Mouse (Mus musculus): Measurements from ENCODE around the gene Ctnnbl1. TPM values are rescaled to one million over a fixed set of nuclear protein-coding genes. Genes with fewer than 3 reads are reported as not detected.

The Ctnnbl1 gene
- polyA plus RNA-seq, 1 experiment from 2014 or later = 33.3 TPM

GRCm38 (mm10) chr2:157914889-157915517, 177.8 kb downstream of the Ctnnbl1 start:
- WGBS = 36% methylated on average over 43 of the region's 43 CpGs
- Histone ChIP-seq H3K36me3 (ENCODE audit: control insufficient read depth, insufficient read depth) (no peaks in the 10 kb centered on the region), H3K4me2 (ENCODE audit: low read depth, low read length) (no peak overlapping the region; the same call in 1 of the 2 replicates), H3K4me1 (ENCODE audit: control insufficient read depth, insufficient read depth, low read length) (peaks cover 2% of the 10 kb centered on the region; the same call in 1 of the 2 replicates), H3K4me3 (ENCODE audit: low read length) (no peak overlapping the region), H3K9ac (ENCODE audit: low read length) (no peak overlapping the region), H3K27me3 (ENCODE audit: control insufficient read depth, insufficient read depth, low read length) (peaks cover 54% of the 10 kb centered on the region), H3K27ac (ENCODE audit: low read length) (no peak overlapping the region), H3K9me3 (replicated peaks; ENCODE audit: control insufficient read depth, low read length) (no peaks in the 10 kb centered on the region)
- no peak for ATAC-seq (replicated peaks; ENCODE audit: extremely low read depth, insufficient read depth, low FRiP score)

- ATAC-seq (replicated peaks; ENCODE audit: extremely low read depth, insufficient read depth, low FRiP score) = no peak
- Histone ChIP-seq H3K36me3 (ENCODE audit: control insufficient read depth, insufficient read depth) (no peaks in the 10 kb centered on the region), H3K9me3 (replicated peaks; ENCODE audit: control insufficient read depth, low read length) (no peaks in the 10 kb centered on the region), H3K9ac (ENCODE audit: low read length) (no peak overlapping the region), H3K27ac (ENCODE audit: low read length) (no peak overlapping the region), H3K4me1 (ENCODE audit: control insufficient read depth, insufficient read depth, low read length) (peaks cover 2% of the 10 kb centered on the region; the same call in 1 of the 2 replicates), H3K4me2 (ENCODE audit: low read depth, low read length) (no peak overlapping the region), H3K27me3 (ENCODE audit: control insufficient read depth, insufficient read depth, low read length) (peaks cover 67% of the 10 kb centered on the region), H3K4me3 (ENCODE audit: low read length) (no peak overlapping the region)
- 8% methylated on average over 10 of the region's 10 CpGs for WGBS
These were observed 181.3 kb downstream of the Ctnnbl1 start for GRCm38 (mm10) chr2:157918529-157918928.

GRCm38 (mm10) chr2:157921551-157921950, 184.3 kb downstream of the Ctnnbl1 start:
- Histone ChIP-seq H3K36me3 (ENCODE audit: control insufficient read depth, insufficient read depth) (no peaks in the 10 kb centered on the region), H3K4me3 (ENCODE audit: low read length) (no peak overlapping the region), H3K9ac (ENCODE audit: low read length) (no peak overlapping the region), H3K4me2 (ENCODE audit: low read depth, low read length) (no peak overlapping the region), H3K9me3 (replicated peaks; ENCODE audit: control insufficient read depth, low read length) (no peaks in the 10 kb centered on the region), H3K27ac (ENCODE audit: low read length) (no peak overlapping the region), H3K27me3 (ENCODE audit: control insufficient read depth, insufficient read depth, low read length) (peaks cover 46% of the 10 kb centered on the region), H3K4me1 (ENCODE audit: control insufficient read depth, insufficient read depth, low read length) (no peaks in the 10 kb centered on the region)
- WGBS = 58% methylated on average over 7 of the region's 7 CpGs
- no peak for ATAC-seq (replicated peaks; ENCODE audit: extremely low read depth, insufficient read depth, low FRiP score)

GRCm38 (mm10) chr2:157923406-157923805, 186.2 kb downstream of the Ctnnbl1 start:
- Histone ChIP-seq H3K27ac (ENCODE audit: low read length) (no peak overlapping the region), H3K36me3 (ENCODE audit: control insufficient read depth, insufficient read depth) (no peaks in the 10 kb centered on the region), H3K27me3 (ENCODE audit: control insufficient read depth, insufficient read depth, low read length) (peaks cover 36% of the 10 kb centered on the region), H3K4me1 (ENCODE audit: control insufficient read depth, insufficient read depth, low read length) (no peaks in the 10 kb centered on the region), H3K4me3 (ENCODE audit: low read length) (no peak overlapping the region), H3K9ac (ENCODE audit: low read length) (no peak overlapping the region), H3K9me3 (replicated peaks; ENCODE audit: control insufficient read depth, low read length) (no peaks in the 10 kb centered on the region), H3K4me2 (ENCODE audit: low read depth, low read length) (no peak overlapping the region)
- ATAC-seq (replicated peaks; ENCODE audit: extremely low read depth, insufficient read depth, low FRiP score) = no peak
- 7% methylated on average over 7 of the region's 7 CpGs for WGBS

GRCm38 (mm10) chr2:157924504-157924903, 187.3 kb downstream of the Ctnnbl1 start:
- 47% methylated on average over 5 of the region's 5 CpGs for WGBS
- no peak overlapping the region for H3K9ac ChIP-seq (ENCODE audit: low read length)
- H3K4me3 ChIP-seq (ENCODE audit: low read length) = no peak overlapping the region
- no peaks in the 10 kb centered on the region for H3K9me3 ChIP-seq (replicated peaks; ENCODE audit: control insufficient read depth, low read length)
- H3K27ac ChIP-seq (ENCODE audit: low read length) = no peak overlapping the region
- no peaks in the 10 kb centered on the region for H3K36me3 ChIP-seq (ENCODE audit: control insufficient read depth, insufficient read depth)
- H3K4me2 ChIP-seq (ENCODE audit: low read depth, low read length) = no peak overlapping the region
- peaks cover 32% of the 10 kb centered on the region for H3K27me3 ChIP-seq (ENCODE audit: control insufficient read depth, insufficient read depth, low read length)
- H3K4me1 ChIP-seq (ENCODE audit: control insufficient read depth, insufficient read depth, low read length) = no peaks in the 10 kb centered on the region
- ATAC-seq (replicated peaks; ENCODE audit: extremely low read depth, insufficient read depth, low FRiP score) = no peak

- Histone ChIP-seq H3K4me3 (ENCODE audit: low read length) (no peak overlapping the region), H3K4me1 (ENCODE audit: control insufficient read depth, insufficient read depth, low read length) (no peaks in the 10 kb centered on the region), H3K9me3 (replicated peaks; ENCODE audit: control insufficient read depth, low read length) (no peaks in the 10 kb centered on the region), H3K27ac (ENCODE audit: low read length) (no peak overlapping the region), H3K36me3 (ENCODE audit: control insufficient read depth, insufficient read depth) (no peaks in the 10 kb centered on the region), H3K4me2 (ENCODE audit: low read depth, low read length) (no peak overlapping the region), H3K27me3 (ENCODE audit: control insufficient read depth, insufficient read depth, low read length) (peaks cover 29% of the 10 kb centered on the region), H3K9ac (ENCODE audit: low read length) (no peak overlapping the region)
- ATAC-seq (replicated peaks; ENCODE audit: extremely low read depth, insufficient read depth, low FRiP score) = no peak
- WGBS = 53% methylated on average over 7 of the region's 7 CpGs
These were observed 189.3 kb downstream of the Ctnnbl1 start for GRCm38 (mm10) chr2:157926502-157926901.

GRCm38 (mm10) chr2:157926927-157927326, 189.7 kb downstream of the Ctnnbl1 start:
- H3K4me2 ChIP-seq (ENCODE audit: low read depth, low read length) = no peak overlapping the region
- 65% methylated on average over 3 of the region's 3 CpGs for WGBS
- H3K27me3 ChIP-seq (ENCODE audit: control insufficient read depth, insufficient read depth, low read length) = peaks cover 29% of the 10 kb centered on the region
- H3K9ac ChIP-seq (ENCODE audit: low read length) = no peak overlapping the region
- H3K9me3 ChIP-seq (replicated peaks; ENCODE audit: control insufficient read depth, low read length) = no peaks in the 10 kb centered on the region
- no peak for ATAC-seq (replicated peaks; ENCODE audit: extremely low read depth, insufficient read depth, low FRiP score)
- no peak overlapping the region for H3K27ac ChIP-seq (ENCODE audit: low read length)
- H3K36me3 ChIP-seq (ENCODE audit: control insufficient read depth, insufficient read depth) = no peaks in the 10 kb centered on the region
- no peaks in the 10 kb centered on the region for H3K4me1 ChIP-seq (ENCODE audit: control insufficient read depth, insufficient read depth, low read length)
- H3K4me3 ChIP-seq (ENCODE audit: low read length) = no peak overlapping the region

GRCm38 (mm10) chr2:157927397-157927796, 190.2 kb downstream of the Ctnnbl1 start:
- Histone ChIP-seq H3K27ac (ENCODE audit: low read length) (no peak overlapping the region), H3K9me3 (replicated peaks; ENCODE audit: control insufficient read depth, low read length) (no peaks in the 10 kb centered on the region), H3K9ac (ENCODE audit: low read length) (no peak overlapping the region), H3K4me2 (ENCODE audit: low read depth, low read length) (no peak overlapping the region), H3K4me1 (ENCODE audit: control insufficient read depth, insufficient read depth, low read length) (no peaks in the 10 kb centered on the region), H3K27me3 (ENCODE audit: control insufficient read depth, insufficient read depth, low read length) (peaks cover 25% of the 10 kb centered on the region), H3K36me3 (ENCODE audit: control insufficient read depth, insufficient read depth) (no peaks in the 10 kb centered on the region), H3K4me3 (ENCODE audit: low read length) (no peak overlapping the region)
- WGBS = 59% methylated on average over 20 of the region's 20 CpGs
- ATAC-seq (replicated peaks; ENCODE audit: extremely low read depth, insufficient read depth, low FRiP score) = no peak

GRCm38 (mm10) chr2:157927815-157928214, 190.6 kb downstream of the Ctnnbl1 start:
- Histone ChIP-seq H3K27me3 (ENCODE audit: control insufficient read depth, insufficient read depth, low read length) (peaks cover 21% of the 10 kb centered on the region), H3K9ac (ENCODE audit: low read length) (no peak overlapping the region), H3K4me3 (ENCODE audit: low read length) (no peak overlapping the region), H3K9me3 (replicated peaks; ENCODE audit: control insufficient read depth, low read length) (no peaks in the 10 kb centered on the region), H3K4me1 (ENCODE audit: control insufficient read depth, insufficient read depth, low read length) (no peaks in the 10 kb centered on the region), H3K4me2 (ENCODE audit: low read depth, low read length) (no peak overlapping the region), H3K36me3 (ENCODE audit: control insufficient read depth, insufficient read depth) (no peaks in the 10 kb centered on the region), H3K27ac (ENCODE audit: low read length) (no peak overlapping the region)
- no peak for ATAC-seq (replicated peaks; ENCODE audit: extremely low read depth, insufficient read depth, low FRiP score)
- WGBS = 8% methylated on average over 2 of the region's 2 CpGs

Data from heart, embryonic 16.5 days (tissue).